Mouse (Mus musculus): ENCODE measurements around the gene Lypd6b. TPM values are rescaled to one million over a fixed set of nuclear protein-coding genes. Genes with fewer than 3 reads are reported as not detected.

Gene Lypd6b
- polyA plus RNA-seq, 1 experiment from 2014 or later = 22.1 TPM

DNA sequence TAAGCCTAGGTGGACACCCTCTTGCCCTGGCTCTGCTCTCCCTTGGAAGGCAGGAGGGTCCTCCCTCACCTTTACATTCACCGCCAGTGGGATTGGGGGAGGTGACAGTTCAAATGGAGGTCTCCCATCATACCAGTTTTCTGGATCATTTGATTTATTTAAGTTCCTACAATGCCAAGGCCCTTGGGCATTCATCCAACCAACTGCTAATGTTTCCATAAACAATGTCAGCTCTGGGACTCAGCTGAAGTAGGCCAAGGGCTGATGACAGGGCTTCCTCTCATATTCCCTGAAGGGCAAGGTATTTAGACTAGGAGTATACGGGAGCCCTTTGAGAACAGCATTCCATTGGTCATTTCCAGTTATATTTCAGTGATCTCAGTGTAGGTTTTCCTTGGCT is 170.0 kb downstream of the Lypd6b start:
- Histone ChIP-seq H3K36me3 (no peaks in the 10 kb centered on the region), H3K9ac (replicated peaks) (no peak overlapping the region), H3K27me3 (replicated peaks) (no peaks in the 10 kb centered on the region), H3K27ac (replicated peaks) (no peak overlapping the region), H3K4me2 (no peak overlapping the region), H3K4me1 (0 out of 2 replicates have a peak, but pooled peaks cover 4% of the 10 kb centered on the region), H3K4me3 (replicated peaks) (no peak overlapping the region), H3K9me3 (replicated peaks) (no peaks in the 10 kb centered on the region)
- 57% methylated on average over 2 of the region's 2 CpGs for WGBS
- no peak for ATAC-seq (ENCODE audit: low FRiP score)

DNA sequence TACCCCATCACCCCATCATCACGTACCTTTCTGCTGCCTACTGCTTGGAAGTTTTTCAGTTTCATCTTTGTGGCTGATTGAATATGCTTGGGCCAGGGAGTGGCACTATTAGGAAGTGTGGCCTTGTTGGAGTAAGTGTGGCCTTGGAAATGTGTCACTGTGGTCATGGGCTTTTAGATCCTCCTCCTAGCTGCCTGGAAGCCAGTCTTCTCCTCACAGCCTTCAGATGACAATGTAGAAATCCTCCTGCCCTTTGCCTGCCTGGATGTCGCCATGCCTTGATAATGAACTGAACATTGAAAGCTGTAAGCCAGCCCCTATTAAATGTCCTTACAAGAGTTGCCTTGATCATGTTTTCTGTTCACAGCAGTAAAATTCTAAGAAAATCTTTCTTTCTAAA is 174.5 kb downstream of the Lypd6b start:
- no peaks in the 10 kb centered on the region for H3K4me1 ChIP-seq
- no peaks in the 10 kb centered on the region for H3K9me3 ChIP-seq (replicated peaks)
- no peak overlapping the region for H3K4me2 ChIP-seq
- no peak overlapping the region for H3K9ac ChIP-seq (replicated peaks)
- no peaks in the 10 kb centered on the region for H3K36me3 ChIP-seq
- H3K4me3 ChIP-seq (replicated peaks) = no peak overlapping the region
- no peaks in the 10 kb centered on the region for H3K27me3 ChIP-seq (replicated peaks)
- H3K27ac ChIP-seq (replicated peaks) = no peak overlapping the region
- no peak for ATAC-seq (ENCODE audit: low FRiP score)
- WGBS = 86% methylated on average over 2 of the region's 2 CpGs

DNA sequence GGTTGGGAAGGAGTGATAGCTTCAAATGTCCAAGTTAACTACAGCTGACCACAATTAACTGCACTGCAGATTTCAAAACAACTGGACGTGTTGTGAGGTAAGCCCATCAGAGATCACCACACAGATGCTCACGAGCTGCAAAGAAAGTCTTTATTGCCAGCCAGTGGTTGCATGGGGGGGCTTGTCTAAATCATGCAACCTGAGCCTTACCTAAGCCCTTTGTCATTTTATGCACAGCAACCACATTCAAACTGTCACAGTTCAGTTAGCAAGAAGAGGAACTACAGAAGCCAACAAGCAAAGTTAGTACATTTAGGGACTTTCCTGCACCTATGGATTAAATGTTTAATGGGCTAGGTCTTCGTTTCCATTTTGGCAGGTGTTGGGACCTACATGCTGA is 177.4 kb downstream of the Lypd6b start:
- Histone ChIP-seq H3K4me2 (no peak overlapping the region), H3K36me3 (no peaks in the 10 kb centered on the region), H3K27ac (replicated peaks) (no peak overlapping the region), H3K4me3 (replicated peaks) (no peak overlapping the region), H3K4me1 (no peaks in the 10 kb centered on the region), H3K27me3 (replicated peaks) (no peaks in the 10 kb centered on the region), H3K9me3 (replicated peaks) (no peaks in the 10 kb centered on the region), H3K9ac (replicated peaks) (no peak overlapping the region)
- WGBS = 76% methylated on average over 3 of the region's 3 CpGs
- ATAC-seq (ENCODE audit: low FRiP score) = no peak

DNA sequence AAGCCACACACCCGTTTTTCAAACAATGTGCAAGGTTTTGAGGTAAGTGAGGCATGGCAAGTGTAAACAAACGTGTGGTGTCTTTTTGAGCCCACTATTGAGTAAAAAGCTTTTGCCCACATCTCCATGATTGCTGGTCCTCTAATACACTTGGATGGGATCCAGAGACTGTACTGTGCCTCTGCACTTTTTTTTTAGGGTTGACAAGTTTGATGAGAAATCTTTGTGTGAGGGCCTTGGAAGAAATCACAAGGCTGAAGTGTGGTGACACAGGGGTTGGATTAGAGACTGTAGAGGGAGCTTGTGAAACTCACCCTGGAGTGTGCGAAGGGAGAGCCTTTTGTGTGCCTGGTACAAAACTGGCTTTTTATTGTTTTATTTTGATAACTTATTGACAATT is 180.3 kb downstream of the Lypd6b start:
- ATAC-seq (ENCODE audit: low FRiP score) = no peak
- Histone ChIP-seq H3K27ac (replicated peaks) (no peak overlapping the region), H3K4me1 (no peaks in the 10 kb centered on the region), H3K4me2 (no peak overlapping the region), H3K27me3 (replicated peaks) (no peaks in the 10 kb centered on the region), H3K9ac (replicated peaks) (no peak overlapping the region), H3K36me3 (no peaks in the 10 kb centered on the region), H3K9me3 (replicated peaks) (no peaks in the 10 kb centered on the region), H3K4me3 (replicated peaks) (no peak overlapping the region)
- 54% methylated on average over 3 of the region's 3 CpGs for WGBS

DNA sequence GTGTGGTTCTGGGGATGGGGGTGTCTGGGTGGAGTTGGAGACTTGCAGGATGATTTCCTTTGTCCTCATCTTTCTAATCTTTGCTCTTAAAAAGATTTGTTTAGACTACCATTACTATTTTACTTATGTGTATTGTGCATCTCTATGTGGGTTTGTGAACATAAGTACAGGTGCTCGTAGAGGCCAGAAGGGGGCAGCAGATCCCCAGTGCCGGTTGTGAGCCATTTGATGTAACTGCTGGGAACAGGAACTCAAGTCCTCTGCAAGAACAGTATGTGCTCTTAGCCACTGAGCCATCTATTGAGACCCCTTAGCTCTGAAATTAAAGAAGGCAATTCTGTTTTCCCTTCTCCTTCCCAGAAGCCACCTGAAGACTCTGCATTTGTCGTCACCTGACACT is 183.5 kb downstream of the Lypd6b start:
- no peak overlapping the region for H3K4me3 ChIP-seq (replicated peaks)
- no peaks in the 10 kb centered on the region for H3K4me1 ChIP-seq
- no peak overlapping the region for H3K27ac ChIP-seq (replicated peaks)
- no peaks in the 10 kb centered on the region for H3K27me3 ChIP-seq (replicated peaks)
- no peak overlapping the region for H3K4me2 ChIP-seq
- ATAC-seq (ENCODE audit: low FRiP score) = no peak
- no peaks in the 10 kb centered on the region for H3K36me3 ChIP-seq
- H3K9me3 ChIP-seq (replicated peaks) = no peaks in the 10 kb centered on the region
- WGBS = 92% methylated on average over 3 of the region's 3 CpGs
- no peak overlapping the region for H3K9ac ChIP-seq (replicated peaks)

DNA sequence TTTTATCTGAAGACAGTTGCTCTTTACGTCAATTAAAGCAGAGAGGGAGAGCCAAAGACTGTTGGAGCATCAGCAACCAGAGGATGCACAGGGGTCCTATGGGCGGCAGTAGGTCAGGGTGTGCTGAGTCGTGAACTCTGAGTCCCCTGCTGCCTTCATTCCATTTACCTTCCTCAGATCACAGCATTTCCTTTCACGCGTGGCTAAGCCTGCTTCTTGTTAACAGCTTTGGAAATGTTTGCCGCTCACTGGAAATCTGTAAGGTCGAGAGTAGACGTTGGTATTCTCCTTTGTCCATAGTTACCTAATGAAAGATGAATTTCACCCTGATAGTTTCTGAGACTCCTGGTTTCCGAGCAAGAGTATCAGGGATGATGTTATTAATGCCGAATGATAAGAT is 191.1 kb downstream of the Lypd6b start:
- no peak for ATAC-seq (ENCODE audit: low FRiP score)
- no peak overlapping the region for H3K4me2 ChIP-seq
- no peak overlapping the region for H3K27ac ChIP-seq (replicated peaks)
- H3K9me3 ChIP-seq (replicated peaks) = no peaks in the 10 kb centered on the region
- H3K4me3 ChIP-seq (replicated peaks) = no peak overlapping the region
- no peak overlapping the region for H3K9ac ChIP-seq (replicated peaks)
- no peaks in the 10 kb centered on the region for H3K27me3 ChIP-seq (replicated peaks)
- H3K36me3 ChIP-seq = no peaks in the 10 kb centered on the region
- WGBS = 81% methylated on average over 10 of the region's 10 CpGs
- H3K4me1 ChIP-seq = no peaks in the 10 kb centered on the region

DNA sequence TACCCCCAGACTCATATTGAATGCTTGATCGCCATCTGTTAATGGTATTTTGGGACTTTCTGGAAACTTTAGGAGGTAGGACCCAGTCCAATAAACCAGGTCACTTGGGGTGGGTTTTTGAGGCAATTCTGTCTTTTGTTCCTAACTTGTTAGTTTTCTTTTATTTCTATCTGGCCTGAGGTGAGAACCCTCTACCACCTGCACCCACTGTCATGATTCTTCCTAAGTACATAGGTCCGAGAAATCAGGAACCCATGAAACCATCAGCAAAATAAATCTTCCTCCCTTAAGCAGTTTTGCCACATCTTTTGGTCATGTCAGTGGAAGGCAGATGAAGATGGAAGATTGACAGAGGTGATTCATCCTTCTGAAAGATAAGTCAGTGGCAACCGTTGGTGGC is 192.5 kb downstream of the Lypd6b start:
- Histone ChIP-seq H3K4me1 (no peaks in the 10 kb centered on the region), H3K4me3 (replicated peaks) (no peak overlapping the region), H3K27ac (replicated peaks) (no peak overlapping the region), H3K27me3 (replicated peaks) (no peaks in the 10 kb centered on the region), H3K9me3 (replicated peaks) (no peaks in the 10 kb centered on the region), H3K9ac (replicated peaks) (no peak overlapping the region), H3K4me2 (no peak overlapping the region), H3K36me3 (no peaks in the 10 kb centered on the region)
- 88% methylated on average over 3 of the region's 3 CpGs for WGBS
- ATAC-seq (ENCODE audit: low FRiP score) = no peak

DNA sequence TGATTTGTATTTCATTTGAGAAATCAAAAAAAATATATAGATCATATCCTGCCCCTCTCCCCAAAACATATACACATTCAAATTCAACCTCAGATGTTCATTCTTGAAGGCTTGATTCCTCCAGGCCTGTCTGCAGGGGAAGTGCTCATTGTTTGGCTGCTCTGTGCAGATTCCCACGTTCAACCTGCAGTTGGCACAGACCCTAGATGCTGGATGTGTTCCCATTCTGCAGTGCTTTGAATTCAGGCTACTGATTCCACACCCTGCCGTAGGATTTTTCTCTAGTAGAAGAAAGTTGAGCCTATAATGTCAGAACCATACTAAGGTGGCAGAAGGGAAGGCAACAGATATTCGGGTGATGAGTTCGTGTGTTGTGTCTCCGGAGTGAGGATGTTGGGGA is 195.5 kb downstream of the Lypd6b start:
- 74% methylated on average over 5 of the region's 5 CpGs for WGBS
- H3K4me2 ChIP-seq = no peak overlapping the region
- H3K36me3 ChIP-seq = no peaks in the 10 kb centered on the region
- H3K4me3 ChIP-seq (replicated peaks) = no peak overlapping the region
- no peaks in the 10 kb centered on the region for H3K27me3 ChIP-seq (replicated peaks)
- no peaks in the 10 kb centered on the region for H3K9me3 ChIP-seq (replicated peaks)
- no peak for ATAC-seq (ENCODE audit: low FRiP score)
- no peak overlapping the region for H3K27ac ChIP-seq (replicated peaks)
- no peak overlapping the region for H3K9ac ChIP-seq (replicated peaks)
- no peaks in the 10 kb centered on the region for H3K4me1 ChIP-seq

DNA sequence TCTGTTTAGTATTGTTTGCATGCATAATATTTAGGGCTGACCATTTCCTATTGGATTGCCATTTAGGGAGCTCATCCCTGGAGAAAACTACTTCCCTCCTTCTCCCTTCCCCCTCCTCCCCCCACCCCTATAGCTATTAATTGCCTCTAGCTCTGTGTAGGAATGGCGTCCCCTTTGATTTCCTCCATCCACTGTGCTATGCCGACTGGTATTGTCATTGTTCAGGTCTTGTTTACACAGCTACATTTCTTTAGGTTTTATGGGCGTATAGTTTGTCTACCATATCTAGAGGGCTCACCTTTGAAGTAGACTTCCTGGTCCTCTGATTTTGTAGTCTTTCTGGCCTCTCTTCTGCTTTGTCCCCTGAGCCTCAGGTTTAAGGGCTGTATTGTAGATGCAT is 197.3 kb downstream of the Lypd6b start:
- no peak for ATAC-seq (ENCODE audit: low FRiP score)
- Histone ChIP-seq H3K9ac (replicated peaks) (no peak overlapping the region), H3K9me3 (replicated peaks) (no peaks in the 10 kb centered on the region), H3K27ac (replicated peaks) (no peak overlapping the region), H3K4me2 (no peak overlapping the region), H3K27me3 (replicated peaks) (no peaks in the 10 kb centered on the region), H3K4me3 (replicated peaks) (no peak overlapping the region), H3K36me3 (no peaks in the 10 kb centered on the region), H3K4me1 (no peaks in the 10 kb centered on the region)
- 39% methylated on average over 3 of the region's 3 CpGs for WGBS

DNA sequence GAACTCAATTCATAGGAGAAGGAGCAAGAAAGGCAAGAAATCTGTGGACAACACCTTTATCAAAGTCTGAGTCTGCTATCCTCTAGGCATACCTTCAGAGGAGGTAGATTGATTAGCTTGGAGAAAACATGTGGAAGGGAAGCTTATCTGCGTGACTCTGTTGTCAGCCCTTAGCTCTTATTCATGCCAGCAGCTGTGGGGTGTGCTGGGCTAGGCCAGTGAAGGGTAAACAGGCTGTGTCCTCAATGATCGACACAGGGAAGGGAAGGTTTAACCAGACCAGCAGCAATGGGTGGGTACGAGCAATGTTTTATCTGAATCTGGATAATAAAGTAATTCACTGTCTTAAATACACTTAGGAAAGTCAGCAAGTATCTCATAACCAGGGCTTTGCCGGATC is 208.4 kb downstream of the Lypd6b start:
- H3K27me3 ChIP-seq (replicated peaks) = no peaks in the 10 kb centered on the region
- no peak for ATAC-seq (ENCODE audit: low FRiP score)
- no peak overlapping the region for H3K27ac ChIP-seq (replicated peaks)
- no peak overlapping the region for H3K4me2 ChIP-seq
- WGBS = 82% methylated on average over 4 of the region's 4 CpGs
- no peak overlapping the region for H3K9ac ChIP-seq (replicated peaks)
- no peaks in the 10 kb centered on the region for H3K9me3 ChIP-seq (replicated peaks)
- no peak overlapping the region for H3K4me3 ChIP-seq (replicated peaks)
- H3K36me3 ChIP-seq = no peaks in the 10 kb centered on the region
- H3K4me1 ChIP-seq = no peaks in the 10 kb centered on the region; the same call in 1 of the 2 replicates

DNA sequence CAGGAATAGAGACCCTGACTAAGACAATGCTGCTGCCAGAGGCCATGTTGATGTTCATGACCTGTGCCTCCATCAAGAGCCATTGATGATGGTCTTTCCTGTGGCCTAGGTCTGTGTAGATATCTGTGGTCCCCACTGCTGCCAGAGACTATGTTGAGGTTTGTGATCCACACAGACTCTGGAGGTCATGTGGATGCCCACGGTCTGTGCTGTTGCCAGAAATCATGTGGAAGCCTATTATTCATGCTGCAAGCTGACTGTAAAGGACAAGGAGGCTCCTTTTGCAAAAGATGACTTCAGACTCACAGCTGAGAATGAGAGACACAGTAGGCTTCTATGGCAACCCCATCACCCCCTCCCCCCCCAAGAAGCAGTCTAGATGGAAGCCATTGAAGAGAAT is 209.7 kb downstream of the Lypd6b start:
- Histone ChIP-seq H3K36me3 (no peaks in the 10 kb centered on the region), H3K27ac (replicated peaks) (no peak overlapping the region), H3K27me3 (replicated peaks) (no peaks in the 10 kb centered on the region), H3K4me1 (no peaks in the 10 kb centered on the region; the same call in 1 of the 2 replicates), H3K4me3 (replicated peaks) (no peak overlapping the region), H3K9me3 (replicated peaks) (no peaks in the 10 kb centered on the region), H3K9ac (replicated peaks) (no peak overlapping the region), H3K4me2 (no peak overlapping the region)
- WGBS = 77% methylated on average over 1 of the region's 1 CpGs
- no peak for ATAC-seq (ENCODE audit: low FRiP score)
